Mouse (Mus musculus) stomach, postnatal 0 days (tissue): ENCODE results near the gene Klhl5.

Experiments used
- CTCF ChIP-seq: IDR thresholded peaks from 2 replicates; pipeline ENCODE4 v1.5.1; 2016; ENCODE audit warnings: antibody characterized with exemption, low read depth, mild to moderate bottlenecking, moderate library complexity
- EP300 ChIP-seq: optimal IDR thresholded peaks from 2 replicates; pipeline ENCODE3; 2016; ENCODE audit warnings: antibody characterized with exemption

- TF ChIP-seq CTCF (no peak), EP300 (no peak)
Measured at GRCm38 (mm10) chr5:65057596-65057995, 49.7 kb upstream of the Klhl5 start.
